Mouse (Mus musculus): ENCODE data around the gene Sprtn. TPM values are rescaled to one million over a fixed set of nuclear protein-coding genes. Genes with fewer than 3 reads are reported as not detected.

The Sprtn gene
- polyA plus RNA-seq, 2 experiments, result 11.3 to 16.5 TPM

GRCm38 (mm10) chr8:124925544-124926266, 28.0 kb downstream of the Sprtn start:
- Histone ChIP-seq H3K9ac (ENCODE audit: low read depth, low read length, severe bottlenecking) (no peak overlapping the region), H3K27me3 (ENCODE audit: control insufficient read depth, insufficient read depth, low read length) (no peaks in the 10 kb centered on the region), H3K4me3 (replicated peaks; ENCODE audit: low read length) (no peak overlapping the region), H3K36me3 (ENCODE audit: control insufficient read depth, insufficient read depth, low read length) (peaks cover 3% of the 10 kb centered on the region; the same call in 1 of the 2 replicates), H3K9me3 (ENCODE audit: control insufficient read depth, low read length) (no peaks in the 10 kb centered on the region), H3K4me2 (replicated peaks; ENCODE audit: low read depth, low read length, severe bottlenecking) (no peak overlapping the region), H3K27ac (replicated peaks; ENCODE audit: low read depth, low read length) (0 out of 2 replicates have a peak overlapping the region, but pooled peaks have one; percentile 8), H3K4me1 (ENCODE audit: control insufficient read depth, insufficient read depth, low read length) (0 out of 2 replicates have a peak, but pooled peaks cover 3% of the 10 kb centered on the region)
- no peak for DNase-seq (ENCODE audit: low spot score)
- no peak for TF ChIP-seq POLR2A (IDR thresholded peaks at IDR 0.05; ENCODE audit: borderline replicate concordance, extremely low read depth, insufficient read depth, insufficient read length)
- no peak for ATAC-seq (ENCODE audit: low FRiP score, low read depth)
- 69% methylated on average over 14 of the region's 14 CpGs for WGBS

GRCm38 (mm10) chr8:124926351-124926771, 28.7 kb downstream of the Sprtn start:
- 0 out of 2 replicates have a peak overlapping the region, but pooled peaks have one; percentile 13 for H3K27ac ChIP-seq (replicated peaks; ENCODE audit: low read depth, low read length)
- ATAC-seq (ENCODE audit: low FRiP score, low read depth) (no peak), DNase-seq (ENCODE audit: low spot score) (no peak)
- 70% methylated on average over 10 of the region's 10 CpGs for WGBS
- TF ChIP-seq POLR2A (IDR thresholded peaks at IDR 0.05; ENCODE audit: borderline replicate concordance, extremely low read depth, insufficient read depth, insufficient read length), result no peak
- 0 out of 2 replicates have a peak, but pooled peaks cover 3% of the 10 kb centered on the region for H3K4me1 ChIP-seq (ENCODE audit: control insufficient read depth, insufficient read depth, low read length)
- H3K36me3 ChIP-seq (ENCODE audit: control insufficient read depth, insufficient read depth, low read length), result peaks cover 3% of the 10 kb centered on the region; the same call in 1 of the 2 replicates
- H3K9me3 ChIP-seq (ENCODE audit: control insufficient read depth, low read length), result no peaks in the 10 kb centered on the region; the same call in 1 of the 2 replicates
- H3K4me3 ChIP-seq (replicated peaks; ENCODE audit: low read length), result no peak overlapping the region
- no peak overlapping the region for H3K4me2 ChIP-seq (replicated peaks; ENCODE audit: low read depth, low read length, severe bottlenecking)
- no peaks in the 10 kb centered on the region for H3K27me3 ChIP-seq (ENCODE audit: control insufficient read depth, insufficient read depth, low read length)
- H3K9ac ChIP-seq (ENCODE audit: low read depth, low read length, severe bottlenecking), result no peak overlapping the region

- 0 out of 2 replicates have a peak, but pooled peaks cover 3% of the 10 kb centered on the region for H3K4me1 ChIP-seq (ENCODE audit: control insufficient read depth, insufficient read depth, low read length)
- no peaks in the 10 kb centered on the region for H3K27me3 ChIP-seq (ENCODE audit: control insufficient read depth, insufficient read depth, low read length)
- H3K4me2 ChIP-seq (replicated peaks; ENCODE audit: low read depth, low read length, severe bottlenecking), result no peak overlapping the region
- 72% methylated on average over 11 of the region's 11 CpGs for WGBS
- no peak for DNase-seq (ENCODE audit: low spot score)
- no peak overlapping the region for H3K4me3 ChIP-seq (replicated peaks; ENCODE audit: low read length)
- H3K36me3 ChIP-seq (ENCODE audit: control insufficient read depth, insufficient read depth, low read length), result peaks cover 3% of the 10 kb centered on the region; the same call in 1 of the 2 replicates
- H3K27ac ChIP-seq (replicated peaks; ENCODE audit: low read depth, low read length), result no peak overlapping the region
- no peak for TF ChIP-seq POLR2A (IDR thresholded peaks at IDR 0.05; ENCODE audit: borderline replicate concordance, extremely low read depth, insufficient read depth, insufficient read length)
- no peak overlapping the region for H3K9ac ChIP-seq (ENCODE audit: low read depth, low read length, severe bottlenecking)
- ATAC-seq (ENCODE audit: low FRiP score, low read depth), result no peak
- H3K9me3 ChIP-seq (ENCODE audit: control insufficient read depth, low read length), result no peaks in the 10 kb centered on the region; the same call in 1 of the 2 replicates
Observed at GRCm38 (mm10) chr8:124929006-124929405, 31.3 kb downstream of the Sprtn start.

GRCm38 (mm10) chr8:124930086-124930485, 32.4 kb downstream of the Sprtn start:
- Histone ChIP-seq H3K27me3 (ENCODE audit: control insufficient read depth, insufficient read depth, low read length) (no peaks in the 10 kb centered on the region), H3K4me3 (replicated peaks; ENCODE audit: low read length) (no peak overlapping the region), H3K36me3 (ENCODE audit: control insufficient read depth, insufficient read depth, low read length) (peaks cover 3% of the 10 kb centered on the region; the same call in 1 of the 2 replicates), H3K27ac (replicated peaks; ENCODE audit: low read depth, low read length) (no peak overlapping the region), H3K9ac (ENCODE audit: low read depth, low read length, severe bottlenecking) (no peak overlapping the region), H3K4me1 (ENCODE audit: control insufficient read depth, insufficient read depth, low read length) (peaks cover 3% of the 10 kb centered on the region; the same call in 1 of the 2 replicates), H3K4me2 (replicated peaks; ENCODE audit: low read depth, low read length, severe bottlenecking) (no peak overlapping the region), H3K9me3 (ENCODE audit: control insufficient read depth, low read length) (no peaks in the 10 kb centered on the region; the same call in 1 of the 2 replicates)
- TF ChIP-seq POLR2A (IDR thresholded peaks at IDR 0.05; ENCODE audit: borderline replicate concordance, extremely low read depth, insufficient read depth, insufficient read length), result no peak
- 78% methylated on average over 13 of the region's 13 CpGs for WGBS
- ATAC-seq (ENCODE audit: low FRiP score, low read depth) (no peak), DNase-seq (ENCODE audit: low spot score) (no peak)

- Histone ChIP-seq H3K27ac (replicated peaks; ENCODE audit: low read depth, low read length) (no peak overlapping the region), H3K36me3 (ENCODE audit: control insufficient read depth, insufficient read depth, low read length) (peaks cover 3% of the 10 kb centered on the region; the same call in 1 of the 2 replicates), H3K4me1 (ENCODE audit: control insufficient read depth, insufficient read depth, low read length) (peaks cover 3% of the 10 kb centered on the region; the same call in 1 of the 2 replicates), H3K4me3 (replicated peaks; ENCODE audit: low read length) (no peak overlapping the region), H3K9ac (ENCODE audit: low read depth, low read length, severe bottlenecking) (no peak overlapping the region), H3K9me3 (ENCODE audit: control insufficient read depth, low read length) (no peaks in the 10 kb centered on the region; the same call in 1 of the 2 replicates), H3K27me3 (ENCODE audit: control insufficient read depth, insufficient read depth, low read length) (no peaks in the 10 kb centered on the region), H3K4me2 (replicated peaks; ENCODE audit: low read depth, low read length, severe bottlenecking) (no peak overlapping the region)
- 64% methylated on average over 4 of the region's 4 CpGs for WGBS
- TF ChIP-seq POLR2A (IDR thresholded peaks at IDR 0.05; ENCODE audit: borderline replicate concordance, extremely low read depth, insufficient read depth, insufficient read length), result no peak
- no peak for DNase-seq (ENCODE audit: low spot score)
- no peak for ATAC-seq (ENCODE audit: low FRiP score, low read depth)
Observed at GRCm38 (mm10) chr8:124930649-124931048, 33.0 kb downstream of the Sprtn start.
